Mouse (Mus musculus) lung, postnatal 0 days (tissue): ENCODE results near the gene Tfb1m. TPM values are rescaled to one million over a fixed set of nuclear protein-coding genes. Genes with fewer than 3 reads are reported as not detected.

Source experiments
- ATAC-seq: fragments of 200-750 bp; cut with Nextera tagmentation; 2 replicates; pipeline ENCODE4 v1.8.0; 2017; ENCODE audit warnings: moderate library complexity
- DNase-seq: peaks from one replicate; pipeline ENCODE4 v3.0.0-alpha.2; 2016; ENCODE audit warnings: low spot score
- H3K27ac ChIP-seq: fragments of 300-500 bp; sonication (generic); 2 replicates; pipeline ENCODE4 v1.5.1; 2014; ENCODE audit warnings: antibody characterized with exemption, mild to moderate bottlenecking, low read length, mixed read lengths
- H3K27me3 ChIP-seq: fragments of 300-500 bp; sonication (generic); replicated peaks from 2 replicates; pipeline ENCODE4 v1.6.1; 2014; ENCODE audit warnings: low read length, mixed read lengths; ENCODE audit not compliant: insufficient read depth
- H3K36me3 ChIP-seq: fragments of 300-500 bp; sonication (generic); 2 replicates; pipeline ENCODE4 v1.6.1; 2014; ENCODE audit warnings: low read length, mixed read lengths; ENCODE audit not compliant: insufficient read depth
- H3K4me1 ChIP-seq: fragments of 300-500 bp; sonication (generic); 2 replicates; pipeline ENCODE4 v1.6.1; 2014; ENCODE audit warnings: antibody characterized with exemption, low read depth, low read length, mixed read lengths; ENCODE audit not compliant: insufficient read depth
- H3K4me2 ChIP-seq: fragments of 300-500 bp; sonication (generic); replicated peaks from 2 replicates; pipeline ENCODE4 v1.6.1; 2014; ENCODE audit warnings: low read depth, mild to moderate bottlenecking, low read length, moderate library complexity, mixed read lengths
- H3K4me3 ChIP-seq: fragments of 300-500 bp; sonication (generic); 2 replicates; pipeline ENCODE4 v1.5.1; 2014; ENCODE audit warnings: low read depth, low read length
- H3K9ac ChIP-seq: fragments of 300-500 bp; sonication (generic); replicated peaks from 2 replicates; pipeline ENCODE4 v1.6.1; 2014; ENCODE audit warnings: low read depth, mild to moderate bottlenecking
- H3K9me3 ChIP-seq: fragments of 300-500 bp; sonication (generic); 2 replicates; pipeline ENCODE4 v1.6.1; 2016; ENCODE audit warnings: low read length, mixed read lengths
- CTCF ChIP-seq: IDR thresholded peaks from 2 replicates; pipeline ENCODE4 v1.5.1; 2016; ENCODE audit warnings: antibody characterized with exemption, mild to moderate bottlenecking
- EP300 ChIP-seq: IDR thresholded peaks from 2 replicates; pipeline ENCODE4 v1.6.1; 2016; ENCODE audit warnings: antibody characterized with exemption, mild to moderate bottlenecking, control low read depth
- WGBS: fragments of 180-500 bp; shearing (Covaris S2); extraction: QIAGEN DNeasy Blood & Tissue Kit; methylation state at CpG from one replicate; pipeline ENCODE4 v1.1.7; 2014; 5-methylcytosine and 5-hydroxymethylcytosine counted together
- polyA plus RNA-seq: library from polyadenylated mRNA; unstranded; fragments of >200 nt; fragmentation: Nextera tagmentation; extraction: Ambion mirVana; gene quantifications from 2 replicates; pipeline ENCODE4 v1.2.1, GENCODE M21; 2015

Tfb1m gene
- polyA plus RNA-seq, 1 experiment from 2014 or later: 5.9 TPM

DNA sequence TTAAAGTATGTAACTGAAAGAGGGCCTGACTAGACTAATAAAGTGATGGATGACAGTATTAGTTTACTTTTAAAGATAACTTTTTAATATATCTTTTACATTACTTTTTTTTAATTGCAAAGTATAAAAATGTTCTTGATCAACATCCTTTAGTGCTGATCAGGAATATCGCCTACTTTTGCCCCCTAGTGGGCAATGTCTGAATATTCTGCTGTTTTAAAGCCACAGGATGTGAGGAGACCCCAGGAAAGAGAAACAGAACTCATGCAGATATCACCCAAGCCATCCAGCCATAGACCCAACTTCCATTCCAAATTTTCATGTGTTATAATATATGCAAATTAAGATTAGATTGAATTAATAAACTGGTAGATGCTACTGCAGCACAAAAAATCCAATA, 24.2 kb downstream of the Tfb1m start:
- Histone ChIP-seq H3K4me1 (no peaks in the 10 kb centered on the region), H3K9me3 (no peaks in the 10 kb centered on the region), H3K4me2 (no peak overlapping the region), H3K9ac (no peak overlapping the region), H3K36me3 (no peaks in the 10 kb centered on the region), H3K4me3 (no peak overlapping the region), H3K27ac (no peak overlapping the region), H3K27me3 (no peaks in the 10 kb centered on the region)
- TF ChIP-seq EP300 (no peak), CTCF (peak; percentile 67)
- ATAC-seq (no peak), DNase-seq (peak; percentile 6)
- WGBS: 18% methylated on average over 1 of the region's 1 CpGs

DNA sequence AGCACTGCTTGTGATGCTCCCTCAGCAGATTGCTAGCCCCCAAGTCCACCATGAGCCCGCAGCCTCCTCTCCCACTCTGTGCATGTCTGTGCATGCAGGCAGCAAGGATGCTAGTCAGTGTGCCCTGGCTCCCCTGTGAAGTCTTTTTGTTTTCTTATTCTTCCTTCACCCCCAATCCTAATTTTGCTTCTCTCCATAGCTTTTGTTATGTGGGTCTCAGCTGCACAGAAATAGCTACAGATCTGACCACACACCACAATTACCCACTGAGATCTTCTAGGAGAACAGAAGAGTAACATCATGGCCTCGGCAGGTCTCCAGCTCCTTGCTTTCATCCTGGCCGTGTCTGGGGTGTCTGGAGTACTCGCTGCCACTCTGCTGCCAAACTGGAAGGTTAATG, 25.3 kb downstream of the Tfb1m start, which contains the start of gene Cldn20:
Cldn20 (plus strand) TSS at position 301 of the 400 bp plus-strand sequence.
- no peaks in the 10 kb centered on the region for H3K27me3 ChIP-seq
- DNase-seq (no peak), ATAC-seq (no peak)
- H3K4me1 ChIP-seq: no peaks in the 10 kb centered on the region
- no peak within 1 kb of the TSS for H3K4me2 ChIP-seq
- H3K9ac ChIP-seq: no peak within 1 kb of the TSS
- no peaks in the 10 kb centered on the region for H3K36me3 ChIP-seq
- H3K27ac ChIP-seq: no peak within 1 kb of the TSS
- H3K9me3 ChIP-seq: no peaks in the 10 kb centered on the region
- 84% methylated on average over 4 of the region's 4 CpGs for WGBS
- no peak within 1 kb of the TSS for H3K4me3 ChIP-seq
- TF ChIP-seq EP300 (no peak), CTCF (no peak)

DNA sequence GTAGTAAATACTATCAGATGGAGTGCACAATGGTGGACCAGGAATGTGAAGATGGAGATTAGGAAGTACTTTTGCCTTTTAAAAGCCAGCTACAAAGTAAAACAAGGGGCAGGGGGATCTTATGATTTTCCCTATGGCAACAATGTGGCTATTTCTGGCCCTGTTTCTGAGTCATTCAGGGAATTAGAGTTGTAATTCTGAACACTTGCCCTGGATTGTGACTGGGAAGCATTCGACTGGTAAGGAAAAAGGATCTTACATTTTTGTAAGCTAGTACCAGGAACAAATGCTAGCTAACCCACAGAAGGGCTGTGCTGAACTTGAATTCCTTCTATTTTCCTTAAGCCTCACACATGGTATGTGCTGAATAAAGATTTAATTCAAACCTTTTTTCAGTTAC, 25.9 kb downstream of the Tfb1m start:
- Histone ChIP-seq H3K36me3 (no peaks in the 10 kb centered on the region), H3K4me1 (no peaks in the 10 kb centered on the region), H3K27ac (no peak overlapping the region), H3K4me3 (no peak overlapping the region), H3K27me3 (no peaks in the 10 kb centered on the region), H3K4me2 (no peak overlapping the region), H3K9me3 (no peaks in the 10 kb centered on the region), H3K9ac (no peak overlapping the region)
- DNase-seq: no peak
- WGBS: 63% methylated on average over 1 of the region's 1 CpGs
- no peak for TF ChIP-seq EP300
- TF ChIP-seq CTCF: no peak
- no peak for ATAC-seq

DNA sequence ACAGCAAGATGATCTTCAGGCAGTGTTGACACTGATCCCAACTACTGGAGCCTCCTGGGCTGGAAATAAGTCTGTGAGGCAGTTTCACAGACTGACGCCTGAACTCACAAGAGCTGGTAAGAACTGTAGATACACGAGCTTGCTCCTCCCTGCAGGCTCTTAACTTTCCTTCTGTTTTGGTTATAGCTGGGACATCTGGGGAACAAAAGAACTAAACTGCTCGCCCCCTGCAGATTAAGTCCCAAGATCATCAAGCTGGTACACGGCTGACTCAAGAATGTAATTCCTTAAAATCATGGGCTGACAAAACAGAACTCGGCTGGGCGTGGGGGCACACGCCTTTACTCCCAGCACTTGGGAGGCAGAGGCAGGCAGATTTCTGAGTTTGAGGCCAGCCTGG, 27.0 kb downstream of the Tfb1m start:
- Histone ChIP-seq H3K36me3 (no peaks in the 10 kb centered on the region), H3K27me3 (no peaks in the 10 kb centered on the region), H3K27ac (no peak overlapping the region), H3K9ac (no peak overlapping the region), H3K4me1 (no peaks in the 10 kb centered on the region), H3K4me3 (no peak overlapping the region), H3K9me3 (no peaks in the 10 kb centered on the region), H3K4me2 (no peak overlapping the region)
- no peak for DNase-seq
- 79% methylated on average over 7 of the region's 7 CpGs for WGBS
- no peak for TF ChIP-seq CTCF
- TF ChIP-seq EP300: no peak
- ATAC-seq: no peak

DNA sequence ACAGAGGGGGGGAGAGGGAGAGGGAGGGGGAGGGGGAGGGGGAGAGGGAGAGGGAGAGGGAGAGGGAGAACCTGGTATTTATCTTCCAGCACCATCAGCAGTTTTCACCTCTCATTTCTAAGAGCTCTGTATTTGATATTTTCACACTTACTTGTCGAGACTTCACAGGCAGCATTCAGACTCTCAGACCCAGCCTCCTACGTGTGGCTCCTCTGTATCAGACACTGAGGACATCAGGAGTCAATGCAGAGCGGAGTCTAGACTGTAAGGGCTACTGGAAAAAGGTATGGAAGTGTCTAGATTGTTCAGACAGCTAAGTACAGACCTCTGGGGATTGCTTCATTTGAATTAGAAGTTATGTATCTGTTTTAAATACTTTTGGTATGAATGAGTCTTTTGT, 28.1 kb downstream of the Tfb1m start:
- DNase-seq (no peak), ATAC-seq (no peak)
- Histone ChIP-seq H3K9ac (no peak overlapping the region), H3K4me2 (no peak overlapping the region), H3K4me3 (no peak overlapping the region), H3K27me3 (no peaks in the 10 kb centered on the region), H3K36me3 (no peaks in the 10 kb centered on the region), H3K27ac (no peak overlapping the region), H3K4me1 (no peaks in the 10 kb centered on the region), H3K9me3 (no peaks in the 10 kb centered on the region)
- TF ChIP-seq EP300: no peak
- 39% methylated on average over 3 of the region's 3 CpGs for WGBS

DNA sequence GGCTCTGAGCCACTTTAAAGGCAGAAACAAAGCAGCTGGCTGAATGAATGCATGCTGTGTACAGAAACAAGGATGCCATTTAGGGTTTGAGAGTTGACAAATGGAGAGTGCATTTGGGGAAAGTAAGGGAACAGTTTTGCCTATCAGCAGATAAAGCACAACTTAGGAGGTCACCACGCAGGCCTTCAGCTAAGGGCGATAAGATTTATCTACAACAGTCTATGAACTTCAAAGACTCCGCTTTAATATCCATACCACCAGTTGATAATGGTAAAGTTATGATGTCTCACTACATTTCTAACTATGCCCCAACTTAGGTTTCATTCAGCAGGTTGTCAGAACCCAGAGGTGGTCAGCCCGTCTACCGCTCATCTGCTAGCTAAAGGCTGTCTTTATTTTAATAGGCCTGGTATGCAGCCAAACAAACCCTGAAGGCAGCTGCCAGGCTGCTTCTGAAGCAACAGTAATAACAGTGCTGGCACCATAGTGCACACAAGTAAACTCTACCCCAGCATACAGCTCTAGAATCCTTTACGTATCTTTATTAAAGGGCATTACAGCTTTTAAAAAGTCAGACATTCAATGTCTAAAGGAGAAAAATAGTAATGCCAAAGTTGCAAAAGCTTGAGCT, 29.6 kb downstream of the Tfb1m start:
- H3K4me2 ChIP-seq: no peak overlapping the region
- ATAC-seq (no peak), DNase-seq (no peak)
- no peak overlapping the region for H3K27ac ChIP-seq
- no peak overlapping the region for H3K9ac ChIP-seq
- H3K4me1 ChIP-seq: no peaks in the 10 kb centered on the region
- H3K36me3 ChIP-seq: no peaks in the 10 kb centered on the region
- no peak overlapping the region for H3K4me3 ChIP-seq
- WGBS: 78% methylated on average over 6 of the region's 6 CpGs
- H3K27me3 ChIP-seq: no peaks in the 10 kb centered on the region
- H3K9me3 ChIP-seq: no peaks in the 10 kb centered on the region
- no peak for TF ChIP-seq CTCF
- no peak for TF ChIP-seq EP300

DNA sequence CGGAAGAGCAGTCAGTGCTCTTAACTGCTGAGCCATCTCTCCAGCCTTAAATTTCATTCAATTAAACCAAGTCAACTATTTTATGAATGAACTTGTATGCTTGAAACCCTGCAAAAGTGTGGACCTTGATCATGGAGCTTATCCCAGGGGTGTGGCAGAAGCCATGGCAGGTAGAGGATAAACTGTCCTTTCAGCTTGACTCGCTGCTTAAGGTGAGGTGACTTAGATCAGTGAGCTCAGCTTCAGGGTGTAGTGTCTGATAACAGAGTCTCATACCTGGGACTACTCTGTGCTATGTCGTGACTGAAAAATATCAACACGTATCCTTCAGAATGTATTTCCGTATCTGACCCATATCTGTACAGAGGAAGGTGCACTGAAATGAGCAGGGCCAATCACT, 37.2 kb downstream of the Tfb1m start:
- Histone ChIP-seq H3K9ac (no peak overlapping the region), H3K27me3 (no peaks in the 10 kb centered on the region), H3K36me3 (no peaks in the 10 kb centered on the region; the same call in 1 of the 2 replicates), H3K9me3 (no peaks in the 10 kb centered on the region), H3K4me3 (no peak overlapping the region), H3K4me2 (no peak overlapping the region), H3K27ac (no peak overlapping the region), H3K4me1 (no peaks in the 10 kb centered on the region)
- ATAC-seq: no peak
- no peak for DNase-seq
- TF ChIP-seq CTCF (no peak), EP300 (no peak)
- 91% methylated on average over 5 of the region's 5 CpGs for WGBS
